3 mouse cellular contexts compared by ENCODE assay signal in the genomic region with DNA sequence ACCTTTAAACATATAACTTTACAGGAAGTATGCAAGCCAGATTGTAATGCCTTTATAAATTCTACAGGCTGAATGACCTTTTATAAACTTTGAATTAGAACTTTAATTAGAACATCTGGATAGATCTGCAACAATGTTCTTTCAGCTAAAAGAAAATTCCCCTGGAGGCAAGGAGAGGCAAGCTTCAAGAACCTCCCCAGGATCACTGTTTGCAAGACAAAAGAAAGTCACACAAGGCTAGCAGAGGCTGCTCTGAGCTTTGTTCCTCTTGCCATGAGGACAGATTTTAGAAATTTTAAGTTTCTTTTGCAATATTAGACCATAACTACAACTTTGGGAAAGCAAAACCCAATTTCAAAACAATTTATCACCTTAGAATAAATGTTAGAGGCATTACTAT.
A peak's percentile ranks its signal among the peaks of the same experiment; 100 is the strongest.
DNase-seq lines count a peak whose midpoint lies in the region.

No protein-coding gene starts in this region.

- DNase-seq in ES-CJ7 (ENCODE audit: low read depth, low spot score) (peak; percentile 50), R1 (ENCODE audit: low read depth, low spot score) (peak; percentile 76), ZHBTc4 (ENCODE audit: low read depth, low spot score) (peak; percentile 58)
